Mouse (Mus musculus) hindbrain, embryonic 15.5 days (tissue): Measurements from ENCODE around the gene Haus5. TPM values are rescaled to one million over a fixed set of nuclear protein-coding genes. Genes with fewer than 3 reads are reported as not detected.

ENCODE experiments used
- polyA plus RNA-seq: library from polyadenylated mRNA; unstranded; fragments of >200 nt; fragmentation: Nextera tagmentation; extraction: Ambion mirVana; gene quantifications from 2 replicates; pipeline ENCODE4 v1.2.1, GENCODE M21; 2015

The Haus5 gene
- polyA plus RNA-seq, 1 experiment from 2014 or later = 29.9 TPM

Other genes starting within 250 kb of the Haus5 start
- 0.53 and 0.56 TPM in 2 replicates for gene Hcst, start 245.1 kb downstream of the Haus5 start, polyA plus RNA-seq
- gene Nfkbid, start 243.3 kb downstream of the Haus5 start, polyA plus RNA-seq = 2.4 and 2.9 TPM in 2 replicates
- gene Aplp1, start 219.5 kb downstream of the Haus5 start, polyA plus RNA-seq = 674 and 762 TPM in 2 replicates
- gene Kirrel2, start 207.3 kb downstream of the Haus5 start, polyA plus RNA-seq = 4.7 and 7.3 TPM in 2 replicates
- 1.1 and 1.2 TPM in 2 replicates for gene Nphs1, start 206.7 kb downstream of the Haus5 start, polyA plus RNA-seq
- 0.36 TPM in 1 of 2 replicates, not detected in the other for gene Prodh2, start 171.4 kb downstream of the Haus5 start, polyA plus RNA-seq
- gene Arhgap33, start 129.9 kb downstream of the Haus5 start, polyA plus RNA-seq = 101 and 135 TPM in 2 replicates
- gene Hspb6, start 112.8 kb downstream of the Haus5 start, polyA plus RNA-seq = 11.1 and 13.2 TPM in 2 replicates
- gene Proser3, start 112.7 kb downstream of the Haus5 start, polyA plus RNA-seq = 8.4 and 9.1 TPM in 2 replicates
- 52.7 and 53.1 TPM in 2 replicates for gene Lin37, start 105.2 kb downstream of the Haus5 start, polyA plus RNA-seq
- 89.7 and 92.1 TPM in 2 replicates for gene U2af1l4, start 101.7 kb downstream of the Haus5 start, polyA plus RNA-seq
- 15.4 and 17.5 TPM in 2 replicates for gene Gm49396, start 101.7 kb downstream of the Haus5 start, polyA plus RNA-seq
- 124 and 134 TPM in 2 replicates for gene Psenen, start 101.4 kb downstream of the Haus5 start, polyA plus RNA-seq
- gene Igflr1, start 99.6 kb downstream of the Haus5 start, polyA plus RNA-seq = 5.5 and 6.0 TPM in 2 replicates
- 9.2 and 9.8 TPM in 2 replicates for gene Kmt2b, start 76.3 kb downstream of the Haus5 start, polyA plus RNA-seq
- 0.10 and 0.37 TPM in 2 replicates for gene Zbtb32, start 66.1 kb downstream of the Haus5 start, polyA plus RNA-seq
- gene Upk1a, start 52.1 kb downstream of the Haus5 start, polyA plus RNA-seq = 0.51 and 0.82 TPM in 2 replicates
- 1,185 and 1,301 TPM in 2 replicates for gene Cox6b1, start 38.8 kb downstream of the Haus5 start, polyA plus RNA-seq
- gene Etv2, start 29.1 kb downstream of the Haus5 start, polyA plus RNA-seq = not detected in 2 replicates
- gene Rbm42, start 14.7 kb downstream of the Haus5 start, polyA plus RNA-seq = 131 and 139 TPM in 2 replicates
- not detected in 2 replicates for gene Pmis2, start 6.6 kb upstream of the Haus5 start, polyA plus RNA-seq
- not detected in 2 replicates for gene 2200002J24Rik, start 33.9 kb upstream of the Haus5 start, polyA plus RNA-seq
- 3.1 and 3.3 TPM in 2 replicates for gene Atp4a, start 47.2 kb upstream of the Haus5 start, polyA plus RNA-seq
- gene Tmem147, start 64.5 kb upstream of the Haus5 start, polyA plus RNA-seq = 273 and 284 TPM in 2 replicates
- 0.79 and 1.4 TPM in 2 replicates for gene Gapdhs, start 78.7 kb upstream of the Haus5 start, polyA plus RNA-seq
- 2.2 TPM in 2 replicates for gene Sbsn, start 86.5 kb upstream of the Haus5 start, polyA plus RNA-seq
- gene Dmkn, start 98.8 kb upstream of the Haus5 start, polyA plus RNA-seq = 2.0 and 3.0 TPM in 2 replicates
- gene Krtdap, start 122.9 kb upstream of the Haus5 start, polyA plus RNA-seq = 0.52 and 2.8 TPM in 2 replicates
- 0.21 TPM in 1 of 2 replicates, not detected in the other for gene Ffar2, start 158.8 kb upstream of the Haus5 start, polyA plus RNA-seq
- gene Ffar3, start 191.2 kb upstream of the Haus5 start, polyA plus RNA-seq = 0.13 TPM in 1 of 2 replicates, not detected in the other
- gene Ffar1, start 196.6 kb upstream of the Haus5 start, polyA plus RNA-seq = not detected in 2 replicates
- gene Cd22, start 215.3 kb upstream of the Haus5 start, polyA plus RNA-seq = 0.35 TPM in 1 of 2 replicates, not detected in the other
- gene Mag, start 249.9 kb upstream of the Haus5 start, polyA plus RNA-seq = 4.1 and 5.0 TPM in 2 replicates